Mouse (Mus musculus): ENCODE results near the gene Ren1.
"Not testable (repeated sequence)": the region's sequence is repeated elsewhere in the genome, so short reads cannot be mapped to it uniquely, and the experiment has no call there.

Gene Ren1

DNA sequence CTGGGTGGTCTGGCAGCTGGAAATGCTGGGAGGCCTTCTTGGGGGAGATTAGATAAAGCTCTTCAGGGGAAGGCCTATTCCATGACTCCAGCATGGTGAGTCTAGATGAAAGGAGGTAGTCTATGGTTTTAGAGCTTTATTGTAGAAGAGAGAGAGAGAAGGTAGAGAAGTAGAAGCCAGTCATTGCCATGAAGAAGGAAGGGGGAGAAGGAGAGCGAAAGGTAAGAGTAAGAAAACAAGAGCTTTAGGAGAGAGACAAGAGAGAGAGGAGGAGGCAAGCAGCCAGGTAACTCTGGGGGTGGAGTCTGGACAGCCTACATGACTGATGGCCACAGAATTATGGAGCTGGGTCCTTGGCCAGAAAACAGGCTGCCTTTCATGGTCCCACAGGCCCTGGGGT is at the start of gene Ren1:
Gene Ren1, plus strand, starts transcription at position 301 of the 400 bp plus-strand sequence.
- no peak for DNase-seq (ENCODE audit: low spot score in 2 of 2)

DNA sequence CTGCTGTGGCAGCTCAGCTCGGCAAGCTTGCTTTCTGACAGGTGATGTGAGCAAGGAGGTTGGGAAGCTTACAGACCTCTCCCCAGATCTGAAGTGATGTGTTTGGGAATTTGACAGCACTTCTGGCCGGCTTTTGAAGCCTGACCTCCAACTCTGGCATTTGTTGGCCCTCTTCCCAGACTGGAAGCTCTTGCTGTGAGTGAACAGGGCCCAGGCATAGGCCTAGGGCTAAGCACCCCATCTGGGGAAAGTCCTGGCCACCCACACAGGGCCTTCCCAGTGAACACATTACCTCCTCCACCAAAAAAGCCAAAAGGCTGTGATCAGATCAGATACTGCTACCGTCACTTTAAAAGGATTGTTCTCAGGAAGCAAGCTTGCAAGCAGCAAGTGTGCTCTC is 47.8 kb upstream of the Ren1 start:
- DNase-seq (ENCODE audit: low spot score in 2 of 2): no peak

DNA sequence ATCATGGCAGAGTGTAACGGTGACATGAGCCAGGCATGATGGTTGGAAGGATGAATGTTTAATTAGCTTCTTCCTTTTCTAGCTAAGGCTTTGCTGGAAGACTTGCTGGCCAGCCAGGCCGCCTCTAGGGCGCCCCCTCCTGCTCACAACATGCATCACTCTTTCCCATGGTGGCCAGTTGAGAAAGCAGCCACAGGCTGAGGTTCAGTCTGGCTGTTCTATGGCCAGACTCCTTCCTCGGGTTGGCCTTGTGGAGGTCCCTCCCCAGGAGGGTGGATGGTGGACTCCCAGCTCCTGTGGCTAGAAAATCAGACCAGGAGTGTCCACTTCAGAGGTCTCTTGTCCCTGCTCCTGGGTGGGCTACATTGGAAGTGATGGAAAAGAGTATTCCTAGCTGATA is 43.5 kb upstream of the Ren1 start:
- DNase-seq (ENCODE audit: low spot score in 2 of 2): peak; percentile 77 to 81

- peak in 1 of 2 experiments; percentile 52 for DNase-seq (ENCODE audit: low spot score in 2 of 2)
Observed at GRCm38 (mm10) chr1:133307318-133307717, 43.0 kb upstream of the Ren1 start.

DNA sequence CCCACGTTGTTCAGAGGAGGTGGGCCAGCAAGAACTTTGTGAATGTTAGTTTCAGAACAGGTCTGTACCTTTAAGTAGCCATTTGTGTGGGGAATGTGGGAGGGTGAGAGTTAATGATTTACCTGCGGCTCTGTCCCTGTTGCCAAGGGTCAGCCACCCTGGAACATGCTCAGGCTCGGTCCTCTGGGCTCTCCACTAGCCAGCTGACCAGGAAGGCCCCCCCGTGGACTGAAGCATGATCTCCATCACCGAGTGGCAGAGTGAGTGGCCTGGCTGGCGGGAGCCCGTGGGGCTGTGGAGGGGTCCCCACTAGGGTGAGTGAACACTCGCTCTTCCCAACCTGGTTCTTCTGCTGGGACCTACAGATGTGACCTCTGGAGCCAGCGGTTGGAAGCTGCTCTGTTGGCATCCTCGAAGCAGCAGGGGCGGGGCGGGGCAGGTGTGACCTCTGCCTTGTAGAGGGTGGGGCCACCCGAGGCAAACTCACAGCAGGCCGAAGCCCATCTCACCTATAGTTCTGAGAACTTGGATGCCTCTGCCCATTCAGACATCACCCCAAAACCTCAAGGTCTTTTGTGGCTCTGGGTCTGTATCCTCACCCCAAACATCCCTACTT is 40.5 kb upstream of the Ren1 start, which contains the start of gene Golt1a:
Gene Golt1a, plus strand, starts transcription at position 149 of the 616 bp plus-strand sequence.
- no peak for DNase-seq (ENCODE audit: low spot score in 2 of 2)

DNA sequence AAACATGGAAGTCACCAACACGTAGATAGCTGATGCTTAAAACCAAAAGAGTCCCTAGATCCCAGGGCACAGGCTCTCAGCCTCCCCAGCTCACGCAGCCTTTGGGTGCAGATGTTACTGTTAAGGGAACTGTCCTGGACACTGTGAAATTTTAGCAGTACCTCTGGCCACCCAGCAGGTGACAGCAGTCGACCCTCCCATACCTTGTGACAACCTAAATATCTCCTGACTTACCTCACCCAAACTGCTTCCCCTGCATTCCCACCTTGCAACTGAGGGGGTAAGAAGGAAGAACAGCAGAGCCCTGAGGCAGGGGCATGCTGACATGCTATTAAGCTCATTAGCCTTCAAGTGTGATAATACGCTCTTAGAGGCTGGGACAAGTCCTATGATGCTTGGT is 39.1 kb upstream of the Ren1 start:
- no peak for DNase-seq (ENCODE audit: low spot score in 2 of 2)

- DNase-seq (ENCODE audit: low spot score in 2 of 2): peak; percentile 73 to 90
Observed at GRCm38 (mm10) chr1:133311946-133312345, 38.4 kb upstream of the Ren1 start.

DNA sequence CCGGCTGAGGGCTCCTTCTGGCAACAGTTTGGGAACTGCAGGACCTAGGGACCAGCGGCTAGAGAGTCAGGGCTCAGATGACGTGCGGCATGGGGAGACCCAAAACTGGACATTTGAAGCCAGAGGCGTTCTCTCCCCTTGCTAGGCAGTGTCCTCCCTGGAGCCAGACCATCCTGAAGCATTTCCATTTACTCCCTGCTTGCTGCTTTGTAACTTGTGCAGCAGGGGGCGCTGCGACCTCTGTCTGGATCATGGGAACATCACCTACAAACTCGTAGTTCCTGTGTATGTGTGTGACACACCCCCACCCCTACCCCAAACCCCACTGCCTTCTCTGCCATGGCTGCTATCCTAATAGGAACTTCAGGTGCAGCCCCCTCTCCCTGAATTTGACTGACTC is 35.9 kb upstream of the Ren1 start:
- peak; percentile 29 to 52 for DNase-seq (ENCODE audit: low spot score in 2 of 2)

- DNase-seq (ENCODE audit: low spot score in 2 of 2): no peak
Observed at GRCm38 (mm10) chr1:133315775-133316174, 34.5 kb upstream of the Ren1 start.

DNA sequence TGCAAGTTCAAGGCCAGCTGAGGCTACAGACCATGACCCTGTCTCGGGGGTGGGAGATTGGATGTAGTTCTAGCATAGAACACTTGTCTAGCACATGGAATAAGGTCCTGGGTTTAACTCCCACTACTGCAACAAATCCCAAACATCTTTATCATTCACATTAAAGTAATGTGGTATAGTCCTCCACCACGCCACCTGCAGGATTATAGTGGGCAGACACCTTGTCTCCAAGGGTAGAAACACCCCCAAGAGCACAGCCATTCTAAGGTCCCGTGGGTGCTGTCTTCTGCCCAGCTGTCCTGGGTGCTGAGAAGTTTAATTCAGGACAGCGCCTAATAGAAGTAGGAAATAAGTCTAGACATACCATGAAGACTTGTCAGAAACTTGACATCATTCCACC is 33.7 kb upstream of the Ren1 start:
- no peak for DNase-seq (ENCODE audit: low spot score in 2 of 2)

- no peak for DNase-seq (ENCODE audit: low spot score in 2 of 2)
Observed at GRCm38 (mm10) chr1:133317149-133317548, 33.2 kb upstream of the Ren1 start.

DNA sequence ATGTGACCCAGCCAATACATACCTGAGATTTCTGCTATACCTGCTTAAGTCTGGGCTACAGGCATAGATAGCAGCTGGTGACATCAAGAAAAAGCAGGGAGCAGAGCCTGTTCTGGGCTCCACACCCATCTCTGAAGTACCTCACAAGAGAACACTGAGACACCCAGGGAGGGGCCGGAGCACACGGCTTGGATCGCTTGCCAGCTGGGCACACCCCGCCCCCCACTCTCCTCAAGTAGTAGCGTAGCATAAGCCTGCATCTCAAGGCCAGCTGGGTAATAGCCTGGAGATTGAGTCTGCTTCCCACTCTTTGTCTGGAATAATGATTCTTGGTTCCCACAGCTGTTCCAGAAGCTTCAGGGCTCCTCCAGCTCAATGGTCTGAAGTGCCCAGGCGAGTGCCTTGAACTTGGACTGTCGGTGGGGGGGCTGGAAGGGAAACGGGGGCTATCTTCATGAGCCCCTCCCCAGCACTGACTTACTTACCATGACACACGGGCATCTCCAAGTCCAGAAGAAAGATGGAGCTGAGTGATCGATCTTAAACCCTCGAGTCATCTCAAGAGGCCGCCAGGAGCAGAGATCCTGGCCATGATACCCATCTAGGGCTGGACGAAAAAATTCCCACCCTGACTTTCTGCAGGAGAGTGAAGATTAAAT is 28.9 kb upstream of the Ren1 start, which contains the start of gene Kiss1:
Gene Kiss1, plus strand, starts transcription at position 609 of the 659 bp plus-strand sequence.
- no peak for DNase-seq (ENCODE audit: low spot score in 2 of 2)

GRCm38 (mm10) chr1:133323333-133323732 is 27.0 kb upstream of the Ren1 start:
- DNase-seq (ENCODE audit: low spot score in 2 of 2): no peak

DNA sequence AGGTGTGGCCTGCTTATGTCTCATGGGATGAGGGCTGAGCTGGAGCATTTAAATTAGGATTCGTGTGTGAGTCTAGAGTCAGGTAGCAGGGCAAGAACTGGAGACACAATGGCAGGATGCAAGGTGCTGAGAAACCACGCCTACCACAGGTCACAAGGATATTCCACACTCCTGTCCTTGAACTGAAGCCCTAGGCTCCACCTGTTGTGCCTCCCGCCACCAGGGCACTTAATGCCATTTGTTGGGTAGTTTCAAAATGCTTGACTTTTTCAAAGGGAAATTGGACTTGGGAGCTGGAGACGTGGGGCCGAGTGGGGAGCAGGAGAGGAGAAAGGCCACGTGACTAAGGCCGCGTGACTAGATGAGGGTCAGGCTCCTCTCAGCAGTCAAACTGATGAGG is 24.4 kb upstream of the Ren1 start:
- no peak for DNase-seq (ENCODE audit: low spot score in 2 of 2)

DNA sequence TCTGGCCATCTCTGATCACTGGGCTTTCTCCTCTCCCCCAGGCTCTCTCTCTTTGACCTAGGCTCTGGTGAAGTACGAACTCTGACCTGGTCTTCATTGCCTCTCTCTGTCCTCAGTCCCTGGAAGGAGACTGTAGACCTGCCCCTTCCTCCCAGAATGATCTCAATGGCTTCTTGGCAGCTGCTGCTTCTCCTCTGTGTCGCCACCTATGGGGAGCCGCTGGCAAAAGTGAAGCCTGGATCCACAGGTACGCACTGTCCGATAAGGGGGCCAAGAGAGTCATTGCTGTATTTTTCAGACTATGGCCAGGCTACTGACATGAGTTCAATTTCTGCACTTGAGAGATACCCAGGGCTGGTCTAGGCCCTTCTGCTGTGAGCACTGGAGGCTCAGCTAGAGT is 23.2 kb upstream of the Ren1 start:
- no peak for DNase-seq (ENCODE audit: low spot score in 2 of 2)

GRCm38 (mm10) chr1:133328299-133328795 is 22.0 kb upstream of the Ren1 start:
- DNase-seq (ENCODE audit: low spot score in 2 of 2): no peak

GRCm38 (mm10) chr1:133328896-133329637 is 21.2 kb upstream of the Ren1 start:
- no peak for DNase-seq (ENCODE audit: low spot score in 2 of 2)

DNA sequence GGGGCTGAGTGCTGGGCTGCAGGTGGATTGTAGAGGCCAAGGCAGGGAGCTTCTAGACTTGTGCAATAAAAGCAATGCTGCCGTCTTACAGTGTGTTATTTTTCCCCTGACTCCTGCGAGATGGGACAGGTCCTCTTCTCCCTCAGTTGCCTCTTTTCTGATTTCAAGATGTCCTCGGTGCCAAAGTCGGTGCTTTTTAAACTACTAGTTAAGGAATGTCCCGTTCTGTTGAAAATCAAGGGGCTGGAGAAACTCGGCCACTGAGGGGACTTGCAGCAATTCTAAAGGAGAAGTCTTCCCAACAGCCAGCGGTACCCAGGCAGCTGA is 20.7 kb upstream of the Ren1 start:
- DNase-seq (ENCODE audit: low spot score in 2 of 2): no peak

- no peak for DNase-seq (ENCODE audit: low spot score in 2 of 2)
Observed at GRCm38 (mm10) chr1:133331142-133331541, 19.2 kb upstream of the Ren1 start.

GRCm38 (mm10) chr1:133332656-133333430 is 17.5 kb upstream of the Ren1 start:
- DNase-seq (ENCODE audit: low spot score in 2 of 2): peak; percentile 25 to 36

DNA sequence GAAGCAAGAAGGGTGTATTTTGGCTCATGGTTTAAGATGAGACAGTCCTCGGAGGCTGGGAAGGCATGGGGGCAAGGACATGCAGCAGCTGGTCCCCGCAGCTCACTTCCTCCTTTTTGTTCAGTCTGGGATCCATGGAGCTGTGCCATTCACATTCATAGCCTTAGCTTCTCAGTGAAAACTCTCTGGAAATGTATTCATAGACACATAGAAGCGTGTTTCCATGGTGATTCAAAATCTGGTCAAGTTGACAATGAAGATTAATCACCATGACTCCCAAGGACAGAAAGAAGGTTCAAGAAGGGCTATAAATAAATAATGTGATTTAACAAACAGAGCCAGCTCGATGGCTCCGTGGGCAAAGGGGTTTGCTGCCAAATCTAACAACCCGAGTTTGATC is 16.4 kb upstream of the Ren1 start:
- DNase-seq (ENCODE audit: low spot score in 2 of 2): no peak

DNA sequence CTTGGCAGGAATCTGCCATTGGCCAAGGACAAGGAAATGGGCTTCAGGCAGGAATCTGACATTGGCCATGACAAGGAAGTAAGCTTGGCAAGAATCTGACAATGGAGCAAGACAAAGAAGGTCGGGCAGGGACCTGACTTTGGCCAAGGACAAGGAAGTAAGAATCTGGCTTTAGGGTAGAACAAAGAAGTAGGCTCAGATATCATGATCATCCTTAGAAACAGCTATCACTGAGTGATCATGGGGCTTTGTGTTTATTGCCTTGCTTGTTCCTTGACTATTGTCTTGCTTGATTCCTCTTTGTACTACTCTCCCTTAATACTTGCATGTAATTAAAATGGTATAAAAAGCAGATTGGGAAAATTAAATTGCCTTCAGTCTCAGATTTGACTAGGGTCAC is 9.9 kb upstream of the Ren1 start:
- DNase-seq (ENCODE audit: low spot score in 2 of 2): not testable (repeated sequence)
